Mouse (Mus musculus): ENCODE data around the gene Tnnc1. TPM values are rescaled to one million over a fixed set of nuclear protein-coding genes. Genes with fewer than 3 reads are reported as not detected.

Gene Tnnc1
- not detected for polyA plus RNA-seq (2014; fragmentation: Illumina TruSeq; extraction: RNeasy Lipid Tissue Mini Kit (QIAGEN cat#74804); ENCODE audit: low read depth, low replicate concordance)

DNA sequence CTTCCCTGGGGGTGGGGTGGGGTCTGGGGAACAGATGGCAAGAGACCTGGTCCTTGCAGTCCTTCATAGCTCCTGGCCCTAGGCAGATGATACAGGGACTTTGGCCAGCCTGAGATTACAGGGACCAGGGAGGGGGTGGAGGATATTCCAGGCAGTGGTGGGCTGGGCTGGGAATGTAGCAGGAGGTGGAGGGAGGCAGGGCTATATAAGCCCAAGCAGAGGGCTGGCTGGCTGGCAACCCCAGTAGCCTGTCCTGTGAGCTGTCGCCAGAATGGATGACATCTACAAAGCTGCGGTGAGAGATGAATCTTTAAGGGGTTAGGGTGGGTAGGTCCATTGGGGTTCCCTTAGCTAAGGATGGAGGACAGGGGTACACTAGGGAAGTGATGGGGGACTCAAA lies at the start of gene Tnnc1:
Gene Tnnc1 (plus strand): TSS at position 229 of the 400 bp plus-strand sequence.

DNA sequence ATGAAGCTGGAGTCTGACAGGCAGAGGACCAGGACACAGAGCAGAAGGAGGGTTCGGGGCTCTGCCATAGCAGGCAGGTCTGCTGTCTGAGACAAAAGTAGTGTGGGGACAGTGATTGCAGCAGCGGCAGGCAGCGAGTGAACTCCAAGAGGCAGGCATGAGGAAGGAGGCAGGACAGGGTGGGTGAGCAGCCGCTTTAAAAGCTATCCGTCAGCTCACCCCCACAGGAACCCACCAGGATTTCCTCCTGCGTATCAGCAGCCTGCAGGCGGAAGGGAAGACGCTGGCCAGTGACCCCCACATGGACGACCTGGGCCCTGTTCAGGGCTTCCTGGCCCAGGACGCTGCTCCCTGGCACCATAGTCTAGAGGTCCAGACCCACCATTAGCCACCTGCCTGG lies 39.7 kb upstream of the Tnnc1 start, which contains the start of gene Stab1:
Gene Stab1 (minus strand): TSS at position 217 of the 400 bp plus-strand sequence.

DNA sequence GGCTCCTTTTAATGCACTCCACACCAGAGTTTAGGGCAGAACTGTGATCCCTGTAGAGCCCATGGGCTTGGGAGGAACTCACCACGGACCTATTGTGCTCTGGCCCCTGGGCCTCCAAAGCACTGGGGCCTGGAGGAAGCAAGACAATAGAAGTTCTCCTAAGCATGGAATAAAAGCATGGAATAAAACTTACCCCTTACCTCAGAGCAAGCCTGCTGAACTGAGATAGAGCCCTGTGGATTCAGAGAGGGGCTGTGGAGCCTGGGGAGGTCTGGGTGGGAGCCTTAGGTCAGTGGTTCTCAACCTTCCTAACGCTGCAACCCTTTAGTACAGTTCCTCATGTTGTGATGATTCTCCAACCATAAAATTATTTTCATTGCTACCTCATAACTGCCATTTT lies 8.7 kb downstream of the Tnnc1 start, which contains the start of gene Nisch:
Gene Nisch (minus strand): TSS at position 101 of the 400 bp plus-strand sequence.

DNA sequence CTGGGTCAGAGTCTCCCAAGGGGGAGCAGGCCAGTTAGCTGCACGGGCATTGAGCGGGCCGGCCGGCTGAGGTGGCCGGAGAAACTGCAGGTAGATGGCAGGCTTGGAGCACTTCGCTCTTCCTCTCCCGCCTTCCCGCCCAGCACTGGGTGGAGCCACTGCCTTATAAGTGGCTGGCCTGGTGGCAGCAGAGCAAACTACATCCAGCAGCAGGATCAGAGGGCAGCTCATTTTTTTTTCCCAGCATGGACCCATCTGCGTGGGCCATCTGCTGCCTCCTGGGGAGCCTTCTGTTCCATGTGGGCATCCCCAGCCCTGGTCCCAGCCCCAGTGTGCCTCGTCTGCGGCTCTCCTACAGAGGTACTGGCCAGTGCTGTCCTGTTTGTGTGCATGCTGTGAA lies 9.6 kb downstream of the Tnnc1 start, which contains the start of gene Sema3g:
Gene Sema3g (plus strand): TSS at position 195 of the 400 bp plus-strand sequence.

DNA sequence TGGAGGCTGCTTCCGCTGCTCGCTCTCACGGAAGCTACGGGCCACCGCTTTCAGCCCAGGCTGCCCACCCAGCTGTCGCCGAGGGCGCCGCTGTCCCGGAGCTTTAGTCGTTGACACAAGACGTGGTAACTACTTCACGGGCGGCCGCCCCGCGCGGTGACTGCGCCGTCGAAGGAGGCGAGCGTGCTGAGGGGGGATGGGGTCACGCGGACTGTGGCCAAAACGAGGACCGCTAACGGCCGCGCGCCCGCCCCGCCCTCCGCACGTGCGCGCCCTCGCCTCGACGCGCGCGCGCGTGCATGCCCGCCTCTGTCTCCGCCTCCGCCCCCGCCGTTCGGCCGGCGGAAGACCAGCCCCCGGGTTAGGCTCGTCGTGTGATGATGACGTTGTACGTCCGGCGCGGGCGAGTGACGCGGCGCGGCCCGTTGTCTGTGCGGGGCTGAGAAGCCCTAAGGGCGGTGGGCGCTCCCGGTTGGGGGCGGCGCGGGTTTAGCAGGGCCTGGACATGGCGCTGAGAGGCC lies 43.0 kb downstream of the Tnnc1 start, which contains the start of the genes Phf7 and Bap1:
Gene Phf7 (minus strand): TSS at position 234 of the 521 bp plus-strand sequence.
Gene Bap1 (plus strand): TSS at position 367 of the 521 bp plus-strand sequence.

Other genes starting within 250 kb of the Tnnc1 start
- gene Glt8d1, start 206.9 kb upstream of the Tnnc1 start, polyA plus RNA-seq (2014; fragmentation: Illumina TruSeq; extraction: RNeasy Lipid Tissue Mini Kit (QIAGEN cat#74804); ENCODE audit: low read depth, low replicate concordance) = 78.8 TPM
- 331 TPM for gene Spcs1, start 206.6 kb upstream of the Tnnc1 start, polyA plus RNA-seq (2014; fragmentation: Illumina TruSeq; extraction: RNeasy Lipid Tissue Mini Kit (QIAGEN cat#74804); ENCODE audit: low read depth, low replicate concordance)
- gene Pbrm1, start 189.2 kb upstream of the Tnnc1 start, polyA plus RNA-seq (2014; fragmentation: Illumina TruSeq; extraction: RNeasy Lipid Tissue Mini Kit (QIAGEN cat#74804); ENCODE audit: low read depth, low replicate concordance) = 84.8 TPM
- gene Gnl3, start 189.2 kb upstream of the Tnnc1 start, polyA plus RNA-seq (2014; fragmentation: Illumina TruSeq; extraction: RNeasy Lipid Tissue Mini Kit (QIAGEN cat#74804); ENCODE audit: low read depth, low replicate concordance) = 120 TPM
- 6.5 TPM for gene Smim4, start 79.4 kb upstream of the Tnnc1 start, polyA plus RNA-seq (2014; fragmentation: Illumina TruSeq; extraction: RNeasy Lipid Tissue Mini Kit (QIAGEN cat#74804); ENCODE audit: low read depth, low replicate concordance)
- gene Nt5dc2, start 77.3 kb upstream of the Tnnc1 start, polyA plus RNA-seq (2014; fragmentation: Illumina TruSeq; extraction: RNeasy Lipid Tissue Mini Kit (QIAGEN cat#74804); ENCODE audit: low read depth, low replicate concordance) = not detected
- 17.6 TPM for gene Stab1, start 39.7 kb upstream of the Tnnc1 start, polyA plus RNA-seq (2014; fragmentation: Illumina TruSeq; extraction: RNeasy Lipid Tissue Mini Kit (QIAGEN cat#74804); ENCODE audit: low read depth, low replicate concordance)
- 76.7 TPM for gene Nisch, start 8.6 kb downstream of the Tnnc1 start, polyA plus RNA-seq (2014; fragmentation: Illumina TruSeq; extraction: RNeasy Lipid Tissue Mini Kit (QIAGEN cat#74804); ENCODE audit: low read depth, low replicate concordance)
- 0.60 TPM for gene Sema3g, start 9.5 kb downstream of the Tnnc1 start, polyA plus RNA-seq (2014; fragmentation: Illumina TruSeq; extraction: RNeasy Lipid Tissue Mini Kit (QIAGEN cat#74804); ENCODE audit: low read depth, low replicate concordance)
- 9.1 TPM for gene Phf7, start 43.0 kb downstream of the Tnnc1 start, polyA plus RNA-seq (2014; fragmentation: Illumina TruSeq; extraction: RNeasy Lipid Tissue Mini Kit (QIAGEN cat#74804); ENCODE audit: low read depth, low replicate concordance)
- gene Bap1, start 43.1 kb downstream of the Tnnc1 start, polyA plus RNA-seq (2014; fragmentation: Illumina TruSeq; extraction: RNeasy Lipid Tissue Mini Kit (QIAGEN cat#74804); ENCODE audit: low read depth, low replicate concordance) = 4.8 TPM
- gene Dnah1, start 115.6 kb downstream of the Tnnc1 start, polyA plus RNA-seq (2014; fragmentation: Illumina TruSeq; extraction: RNeasy Lipid Tissue Mini Kit (QIAGEN cat#74804); ENCODE audit: low read depth, low replicate concordance) = not detected
- 157 TPM for gene Capn7, start 128.3 kb downstream of the Tnnc1 start, polyA plus RNA-seq (2014; fragmentation: Illumina TruSeq; extraction: RNeasy Lipid Tissue Mini Kit (QIAGEN cat#74804); ENCODE audit: low read depth, low replicate concordance)
- gene Sh3bp5, start 227.8 kb downstream of the Tnnc1 start, polyA plus RNA-seq (2014; fragmentation: Illumina TruSeq; extraction: RNeasy Lipid Tissue Mini Kit (QIAGEN cat#74804); ENCODE audit: low read depth, low replicate concordance) = 25.8 TPM

Data from sigmoid colon, adult 10 weeks (tissue).